Mouse (Mus musculus) MEL (cell line): Measurements from ENCODE around the gene Gm29609.

Source experiments
- CTCF ChIP-seq, 3 experiments: IDR thresholded peaks in 2 of 3; conservative IDR thresholded peaks in 1 of 3; 2 replicates each; pipeline ENCODE4 v1.5.1; 2011 to 2012; ENCODE audit warnings: low read length in 3 of 3, low read depth in 2 of 3, mild to moderate bottlenecking in 2 of 3, improper control_type of control experiment in 1 of 3, inconsistent platforms in 1 of 3, mixed read lengths in 1 of 3, moderate library complexity in 1 of 3; ENCODE audit not compliant: control insufficient read depth in 1 of 3, insufficient read depth in 1 of 3, poor library complexity in 1 of 3, severe bottlenecking in 1 of 3
- ELF1 ChIP-seq: IDR thresholded peaks from 2 replicates; pipeline ENCODE4 v1.6.1; 2014; ENCODE audit warnings: low read depth, mild to moderate bottlenecking, inconsistent platforms, low read length, improper control_type of control experiment, moderate library complexity
- EP300 ChIP-seq, 2 experiments: IDR thresholded peaks; 2 replicates each; pipeline ENCODE4 v1.6.1; 2011; ENCODE audit warnings: improper control_type of control experiment in 2 of 2, low read length in 2 of 2, low read depth in 1 of 2, mild to moderate bottlenecking in 1 of 2
- JUND ChIP-seq: IDR thresholded peaks from 2 replicates; pipeline ENCODE4 v1.6.1; 2011; ENCODE audit warnings: low read depth, mild to moderate bottlenecking, improper control_type of control experiment, low read length
- MAFK ChIP-seq: IDR thresholded peaks from 2 replicates; pipeline ENCODE4 v1.6.1; 2011; ENCODE audit warnings: low read depth, mild to moderate bottlenecking, low read length, improper control_type of control experiment, borderline replicate concordance
- MAX ChIP-seq: IDR thresholded peaks from 2 replicates; pipeline ENCODE4 v1.6.1; 2011; ENCODE audit warnings: low read length, improper control_type of control experiment
- MEF2A ChIP-seq: IDR thresholded peaks from 2 replicates; pipeline ENCODE4 v1.6.1; 2014; ENCODE audit warnings: low read depth, mild to moderate bottlenecking, inconsistent platforms, low read length, improper control_type of control experiment; ENCODE audit not compliant: poor library complexity, insufficient replicate concordance, severe bottlenecking; ENCODE audit errors: extremely low read depth
- POLR2A ChIP-seq, 2 experiments: IDR thresholded peaks; 2 replicates each; pipeline ENCODE4 v1.6.1; 2011 to 2012; ENCODE audit warnings: low read length in 2 of 2, mild to moderate bottlenecking in 2 of 2, control low read depth in 1 of 2, improper control_type of control experiment in 1 of 2, low read depth in 1 of 2, moderate library complexity in 1 of 2; ENCODE audit not compliant: control insufficient read depth in 1 of 2, insufficient read depth in 1 of 2, poor library complexity in 1 of 2
- UBTF ChIP-seq: IDR thresholded peaks from 2 replicates; pipeline ENCODE4 v1.6.1; 2012; ENCODE audit warnings: low read depth, mild to moderate bottlenecking, inconsistent platforms, low read length, improper control_type of control experiment, moderate library complexity, borderline replicate concordance; ENCODE audit not compliant: insufficient read depth
- USF1 ChIP-seq: IDR thresholded peaks from 2 replicates; pipeline ENCODE4 v1.6.1; 2014; ENCODE audit warnings: low read depth, mild to moderate bottlenecking, inconsistent platforms, low read length, improper control_type of control experiment, moderate library complexity
- USF2 ChIP-seq, 2 experiments: IDR thresholded peaks; 2 replicates each; pipeline ENCODE4 v1.6.1; 2011 to 2012; ENCODE audit warnings: improper control_type of control experiment in 2 of 2, low read length in 2 of 2, borderline replicate concordance in 1 of 2, inconsistent platforms in 1 of 2, low read depth in 1 of 2, mild to moderate bottlenecking in 1 of 2; ENCODE audit not compliant: insufficient read depth in 1 of 2

DNA sequence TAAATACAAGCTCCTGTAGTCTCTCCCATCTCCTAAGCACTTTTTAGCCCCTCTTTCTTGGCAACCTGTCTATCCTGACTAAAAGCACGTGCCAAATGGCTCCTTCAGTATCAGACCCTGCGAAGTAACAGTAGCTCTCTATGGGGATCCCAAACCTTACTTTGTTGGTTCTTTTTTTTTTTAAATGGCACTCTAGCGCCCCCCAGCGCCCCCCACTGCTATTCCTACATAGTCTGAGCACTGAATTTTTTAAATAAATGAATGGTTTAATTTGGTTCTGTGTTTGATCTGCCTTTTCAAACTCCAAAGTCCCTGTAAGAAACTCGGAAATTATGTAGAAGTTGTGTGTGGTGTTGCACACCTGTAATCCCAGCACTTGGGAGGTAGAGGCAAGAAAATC, 53.7 kb downstream of the Gm29609 start:
- no peak for TF ChIP-seq MAFK
- TF ChIP-seq USF1 = no peak
- no peak for TF ChIP-seq MEF2A
- peak; percentile 47 to 75 (median 69) for TF ChIP-seq CTCF (IDR thresholded peaks at IDR 0.05 in 2 of 3, conservative IDR thresholded peaks at IDR 0.05 in 1 of 3; ENCODE audit: control insufficient read depth in 1 of 3, insufficient read depth in 1 of 3, low read depth in 2 of 3, low read length in 3 of 3, poor library complexity in 1 of 3, severe bottlenecking in 1 of 3)
- TF ChIP-seq POLR2A (IDR thresholded peaks at IDR 0.05; ENCODE audit: control insufficient read depth in 1 of 2, insufficient read depth in 1 of 2, low read depth in 1 of 2, low read length in 2 of 2, poor library complexity in 1 of 2) = no peak
- no peak for TF ChIP-seq JUND
- no peak for TF ChIP-seq USF2 (IDR thresholded peaks at IDR 0.05; ENCODE audit: borderline replicate concordance in 1 of 2, insufficient read depth in 1 of 2, low read depth in 1 of 2, low read length in 2 of 2)
- TF ChIP-seq EP300 (IDR thresholded peaks at IDR 0.05; ENCODE audit: low read depth in 1 of 2, low read length in 2 of 2) = no peak
- no peak for TF ChIP-seq MAX
- no peak for TF ChIP-seq ELF1
- no peak for TF ChIP-seq UBTF
